Mouse (Mus musculus): ENCODE measurements around the gene Adcy3.
A peak's percentile ranks its signal among the peaks of the same experiment; 100 is the strongest.

Gene Adcy3

GRCm38 (mm10) chr12:4132941-4133846, at the start of gene Adcy3:
Gene Adcy3, plus strand, starts transcription at chr12:4133103.
- DNase-seq (ENCODE audit: low spot score in 2 of 2): peak; percentile 83 to 84

- no peak for DNase-seq (ENCODE audit: low spot score in 2 of 2)
Measured at GRCm38 (mm10) chr12:4083441-4083840, 49.5 kb upstream of the Adcy3 start.

DNA sequence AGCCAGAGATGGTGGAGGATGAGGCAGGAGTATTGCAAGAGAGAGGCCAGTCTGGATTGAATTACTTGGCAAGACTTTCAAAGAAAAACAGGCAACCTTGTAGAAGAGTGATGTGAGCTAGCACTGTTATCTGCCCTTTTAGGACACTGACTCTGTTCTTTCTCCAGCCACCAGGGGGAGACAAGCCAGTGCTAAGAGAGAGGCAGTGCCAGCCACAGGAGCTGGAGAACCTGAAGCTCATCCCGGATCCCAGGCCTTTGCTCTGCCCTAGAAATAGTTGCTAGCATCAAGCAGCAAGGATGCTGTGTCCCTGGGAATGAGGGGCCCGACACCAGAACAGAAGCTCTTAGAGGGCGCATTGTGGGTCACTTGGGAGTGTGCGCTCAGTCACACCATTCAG, 25.5 kb upstream of the Adcy3 start:
- peak; percentile 26 to 72 for DNase-seq (ENCODE audit: low spot score in 2 of 2)

DNA sequence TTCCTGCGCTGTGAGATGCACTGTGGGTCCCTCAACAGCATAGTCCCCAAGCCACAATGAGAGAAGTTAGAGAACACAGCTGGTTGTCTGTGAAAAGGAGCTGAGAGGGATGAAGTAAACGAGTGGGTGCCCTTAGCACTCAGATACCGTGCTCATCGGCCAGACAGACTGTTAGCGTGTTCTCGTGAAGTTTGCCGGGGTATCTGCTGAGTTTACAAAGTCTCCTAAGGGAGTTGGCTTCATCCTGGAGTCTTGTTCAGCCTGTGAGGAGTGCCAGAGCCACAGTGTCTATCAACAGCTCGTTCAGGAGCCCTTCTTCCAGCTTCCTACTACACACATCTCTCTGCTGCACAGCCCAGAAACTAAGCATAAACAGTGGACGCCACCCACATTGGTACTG, 16.8 kb upstream of the Adcy3 start:
- no peak for DNase-seq (ENCODE audit: low spot score in 2 of 2)

- no peak for DNase-seq (ENCODE audit: low spot score in 2 of 2)
Measured at GRCm38 (mm10) chr12:4117136-4117535, 15.8 kb upstream of the Adcy3 start.

DNA sequence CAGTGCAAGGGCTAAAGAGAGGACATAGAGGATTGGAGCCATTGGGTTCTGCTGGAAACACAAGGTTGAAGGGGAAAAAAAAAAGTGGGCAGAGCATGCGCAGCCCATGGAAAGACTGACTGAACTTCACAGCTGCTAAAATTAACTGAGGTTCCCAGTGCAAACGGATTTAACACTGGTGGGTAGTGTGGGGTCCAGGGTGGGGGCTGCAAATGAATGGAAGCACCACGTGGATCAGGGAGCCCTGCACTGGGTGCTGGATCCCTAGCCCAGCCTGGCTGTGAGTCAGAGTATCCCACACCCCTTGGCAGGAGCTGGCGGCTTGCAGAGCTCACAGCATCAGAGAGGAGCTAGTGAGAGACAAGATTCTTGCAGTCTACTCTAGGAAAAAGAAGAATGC, 15.3 kb upstream of the Adcy3 start:
- no peak for DNase-seq (ENCODE audit: low spot score in 2 of 2)

GRCm38 (mm10) chr12:4127346-4127745, 5.6 kb upstream of the Adcy3 start:
- DNase-seq (ENCODE audit: low spot score in 2 of 2): no peak

GRCm38 (mm10) chr12:4133847-4134212, 927 bp downstream of the Adcy3 start:
- DNase-seq (ENCODE audit: low spot score in 2 of 2): no peak

DNA sequence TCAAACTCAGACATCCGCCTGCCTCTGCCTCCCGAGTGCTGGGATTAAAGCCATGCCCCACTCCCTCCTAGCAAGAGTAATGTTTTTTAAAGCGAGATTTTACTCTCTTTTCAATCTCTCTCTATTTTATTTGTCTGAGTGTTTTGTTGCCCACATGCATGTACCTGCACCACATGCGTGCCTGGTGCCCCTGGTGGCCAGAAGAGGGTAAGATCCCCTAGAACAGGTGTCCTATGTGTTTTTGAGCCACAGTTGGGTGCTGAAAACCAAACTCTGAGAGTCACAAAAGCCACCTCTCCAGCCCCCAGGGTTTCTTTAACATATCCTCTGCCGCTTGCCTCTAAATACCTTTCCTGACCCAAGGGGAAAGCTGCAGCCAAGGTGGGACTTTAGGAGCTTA, 10.3 kb downstream of the Adcy3 start:
- DNase-seq (ENCODE audit: low spot score in 2 of 2): no peak

- no peak for DNase-seq (ENCODE audit: low spot score in 2 of 2)
Measured at GRCm38 (mm10) chr12:4150936-4151335, 18.0 kb downstream of the Adcy3 start.

- DNase-seq (ENCODE audit: low spot score in 2 of 2): no peak
Measured at GRCm38 (mm10) chr12:4151969-4152368, 19.1 kb downstream of the Adcy3 start.

GRCm38 (mm10) chr12:4157466-4157865, 24.6 kb downstream of the Adcy3 start:
- no peak for DNase-seq (ENCODE audit: low spot score in 2 of 2)

- DNase-seq (ENCODE audit: low spot score in 2 of 2): no peak
Measured at GRCm38 (mm10) chr12:4158179-4158578, 25.3 kb downstream of the Adcy3 start.

GRCm38 (mm10) chr12:4158868-4159632, 26.1 kb downstream of the Adcy3 start:
- DNase-seq (ENCODE audit: low spot score in 2 of 2): no peak

DNA sequence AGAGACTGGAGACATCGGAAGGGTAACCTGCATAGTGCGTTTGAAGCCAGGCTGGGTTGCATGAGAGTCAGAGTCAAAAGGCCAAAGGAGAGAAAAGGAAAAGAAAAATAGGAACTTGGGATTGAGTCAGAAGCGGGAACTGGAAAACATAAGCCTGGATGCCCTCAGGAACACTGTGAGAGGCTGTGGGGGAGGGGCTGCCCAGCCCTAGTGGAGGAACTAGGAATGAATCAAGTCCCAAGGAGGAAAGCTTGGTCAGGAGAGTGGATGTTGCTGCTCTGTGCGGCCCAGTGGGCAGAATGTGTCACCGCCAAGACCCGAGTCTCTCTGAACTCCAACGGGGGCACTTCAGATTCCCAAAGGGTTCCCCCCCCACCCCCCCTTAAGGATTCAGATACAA, 27.4 kb downstream of the Adcy3 start:
- DNase-seq (ENCODE audit: low spot score in 2 of 2): no peak

DNA sequence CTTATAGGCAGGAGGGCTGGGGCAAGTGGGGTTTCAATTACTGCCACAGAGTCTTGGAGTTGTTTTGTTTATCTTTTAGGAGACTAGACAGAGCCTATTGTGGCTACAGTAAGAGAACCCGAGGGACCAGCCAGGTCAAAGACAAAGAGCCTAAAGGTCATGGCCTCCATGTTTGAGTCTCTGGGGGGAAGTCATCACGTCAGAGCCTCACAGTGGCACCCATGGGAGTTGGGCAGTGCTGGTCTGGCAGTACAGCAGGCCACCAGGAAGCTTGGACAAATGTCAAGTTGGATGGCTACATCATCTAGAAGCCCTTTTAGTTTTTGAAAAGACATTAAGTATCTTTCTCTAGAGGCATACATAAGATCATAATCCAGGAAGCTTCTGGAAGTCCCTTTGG, 30.0 kb downstream of the Adcy3 start:
- no peak for DNase-seq (ENCODE audit: low spot score in 2 of 2)

DNA sequence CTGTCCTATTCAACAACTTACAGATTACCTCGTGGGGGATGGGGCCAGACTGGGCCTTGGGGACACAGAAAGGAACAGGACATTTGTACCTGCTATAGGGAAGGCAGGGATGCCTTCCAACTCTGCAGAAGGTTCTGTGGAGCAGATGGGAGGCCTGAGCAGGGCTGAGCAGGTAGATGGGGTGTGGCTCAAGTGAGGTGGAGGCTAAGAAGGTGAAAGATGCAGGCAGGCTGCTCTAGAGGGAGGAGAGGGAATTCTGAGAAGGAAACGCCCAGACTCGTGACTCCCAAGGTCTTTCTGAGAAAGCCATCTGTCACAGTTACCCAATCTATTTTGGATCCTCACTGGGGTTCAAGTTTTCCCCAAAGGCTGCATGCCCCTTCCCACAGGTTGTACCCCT, 34.1 kb downstream of the Adcy3 start:
- no peak for DNase-seq (ENCODE audit: low spot score in 2 of 2)

DNA sequence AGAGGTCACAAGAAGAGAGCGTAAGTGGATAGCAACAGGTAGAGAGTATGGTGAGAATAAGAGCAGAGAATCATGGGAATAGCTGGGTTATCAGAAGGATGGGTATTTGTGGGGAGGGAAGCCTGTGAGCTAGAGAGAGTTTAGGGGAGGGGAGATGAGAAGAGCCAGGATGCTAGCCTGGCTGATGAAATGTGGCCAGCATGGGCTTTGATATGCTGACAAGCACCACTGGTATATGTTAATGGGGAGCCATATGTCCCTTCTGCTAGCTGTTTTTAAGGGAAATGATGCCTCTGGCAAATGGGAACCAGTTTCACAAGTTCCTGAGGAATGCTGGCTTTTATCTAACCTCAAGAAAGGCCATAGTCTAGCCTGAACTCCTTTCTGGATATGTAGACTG, 36.2 kb downstream of the Adcy3 start:
- DNase-seq (ENCODE audit: low spot score in 2 of 2): no peak

DNA sequence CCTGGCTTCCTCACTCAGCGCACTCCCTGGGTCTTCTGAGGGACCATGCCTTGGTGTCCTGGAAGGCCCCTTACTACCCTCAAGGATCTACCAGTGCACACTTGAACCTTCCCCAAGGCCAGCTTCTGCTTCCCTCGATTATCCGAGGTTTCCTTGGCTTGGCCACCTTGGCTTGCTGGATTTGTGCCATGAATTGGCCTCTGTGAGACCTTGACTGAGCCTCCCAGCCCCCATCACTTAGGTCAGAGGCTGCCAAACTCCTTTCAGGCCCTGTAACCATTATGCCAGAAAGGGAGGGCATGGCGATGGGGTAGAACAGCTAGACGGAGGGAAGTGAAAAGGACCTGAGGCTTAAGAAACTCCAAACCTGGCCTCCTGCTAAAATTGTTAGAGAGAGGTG, 36.7 kb downstream of the Adcy3 start:
- DNase-seq (ENCODE audit: low spot score in 2 of 2): no peak

DNA sequence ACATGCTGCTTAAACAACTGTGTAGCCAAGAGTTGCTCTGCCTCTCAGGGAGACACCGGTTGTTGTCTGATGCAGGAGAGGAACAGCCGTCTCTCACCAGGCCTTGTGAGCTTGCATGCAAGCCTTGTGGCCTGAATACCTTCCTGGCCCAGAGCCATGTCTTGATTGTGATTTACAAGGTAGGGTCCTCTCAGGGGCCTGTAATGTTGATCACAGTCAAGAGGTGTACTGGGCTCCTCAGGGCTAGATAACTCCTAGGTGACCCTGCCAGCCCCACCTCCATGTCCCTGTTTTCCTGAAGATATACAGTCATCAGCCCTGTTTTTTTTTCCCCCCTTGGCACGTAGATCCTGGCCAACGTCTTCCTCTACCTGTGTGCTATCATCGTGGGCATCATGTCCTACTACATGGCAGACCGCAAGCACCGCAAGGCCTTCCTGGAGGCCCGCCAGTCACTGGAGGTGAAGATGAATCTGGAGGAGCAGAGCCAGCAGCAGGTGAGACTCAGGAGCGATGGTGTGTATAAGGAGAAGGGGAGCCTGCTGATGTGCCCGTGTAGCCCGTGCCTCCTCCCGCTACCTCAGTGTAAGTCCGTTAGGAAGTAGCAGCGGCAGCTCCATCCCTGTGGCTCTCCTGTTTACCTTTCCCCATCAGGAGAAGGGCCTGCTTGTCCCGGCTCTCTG, 40.3 kb downstream of the Adcy3 start:
- DNase-seq (ENCODE audit: low spot score in 2 of 2): no peak

GRCm38 (mm10) chr12:4178839-4179238, 45.9 kb downstream of the Adcy3 start:
- DNase-seq (ENCODE audit: low spot score in 2 of 2): no peak

- no peak for DNase-seq (ENCODE audit: low spot score in 2 of 2)
Measured at GRCm38 (mm10) chr12:4179671-4180233, 46.8 kb downstream of the Adcy3 start.
